Mouse (Mus musculus) limb, embryonic 14.5 days (tissue): ENCODE measurements at regions not wholly inside any gene's neighbourhood (a gene's known extent, or its start where the extent isn't known, plus 50 kb on each side); places are given as distances from the start of the nearest gene placed in this dataset.
A peak's percentile ranks its signal among the peaks of the same experiment; 100 is the strongest.

Source experiments
- ATAC-seq: fragments of 200-750 bp; cut with Nextera tagmentation; 2 replicates; pipeline ENCODE4 v1.8.0; 2017; ENCODE audit warnings: low read depth, moderate number of reproducible peaks, moderate TSS enrichment; ENCODE audit not compliant: low FRiP score
- DNase-seq: peaks from one replicate; pipeline ENCODE4 v3.0.0-alpha.2; 2015; ENCODE audit warnings: low spot score
- H3K27ac ChIP-seq: fragments of 300-500 bp; sonication (generic); replicated peaks from 2 replicates; pipeline ENCODE4 v1.5.1; 2014; ENCODE audit warnings: low read depth, mild to moderate bottlenecking, low read length, moderate library complexity, mixed read lengths
- H3K27me3 ChIP-seq: fragments of 300-500 bp; sonication (generic); 2 replicates; pipeline ENCODE4 v1.6.1; 2014; ENCODE audit warnings: low read length, mixed read lengths; ENCODE audit not compliant: control insufficient read depth, insufficient read depth
- H3K36me3 ChIP-seq: fragments of 300-500 bp; sonication (generic); 2 replicates; pipeline ENCODE4 v1.6.1; 2014; ENCODE audit warnings: mild to moderate bottlenecking, low read length, moderate library complexity, mixed read lengths; ENCODE audit not compliant: control insufficient read depth, insufficient read depth
- H3K4me1 ChIP-seq: fragments of 300-500 bp; sonication (generic); 2 replicates; pipeline ENCODE4 v1.6.1; 2014; ENCODE audit warnings: antibody characterized with exemption, low read length, mixed read lengths; ENCODE audit not compliant: control insufficient read depth, insufficient read depth
- H3K4me2 ChIP-seq: fragments of 300-500 bp; sonication (generic); replicated peaks from 2 replicates; pipeline ENCODE4 v1.6.1; 2014; ENCODE audit warnings: low read depth, mild to moderate bottlenecking, low read length, moderate library complexity; ENCODE audit not compliant: severe bottlenecking
- H3K4me3 ChIP-seq: fragments of 300-500 bp; sonication (generic); replicated peaks from 2 replicates; pipeline ENCODE4 v1.5.1; 2014; ENCODE audit warnings: low read length
- H3K9ac ChIP-seq: fragments of 300-500 bp; sonication (generic); 2 replicates; pipeline ENCODE4 v1.6.1; 2014; ENCODE audit warnings: mild to moderate bottlenecking, low read depth, low read length, moderate library complexity; ENCODE audit not compliant: severe bottlenecking
- H3K9me3 ChIP-seq: fragments of 300-500 bp; sonication (generic); 2 replicates; pipeline ENCODE4 v1.6.1; 2016; ENCODE audit warnings: low read length; ENCODE audit not compliant: control insufficient read depth
- POLR2A ChIP-seq: fragments of 200-500 bp; IDR thresholded peaks from 2 replicates; pipeline ENCODE4 v1.8.0; 2012; ENCODE audit warnings: inconsistent platforms, mild to moderate bottlenecking, moderate library complexity, borderline replicate concordance; ENCODE audit not compliant: insufficient read depth, insufficient read length; ENCODE audit errors: extremely low read depth
- WGBS: fragments of 180-500 bp; shearing (Covaris S2); extraction: QIAGEN DNeasy Blood & Tissue Kit; methylation state at CpG from one replicate; pipeline ENCODE4 v1.1.7; 2014; 5-methylcytosine and 5-hydroxymethylcytosine counted together

GRCm38 (mm10) chr1:88969630-88970029 is 100.6 kb upstream of the Sh3bp4 start:
- DNase-seq (no peak), ATAC-seq (no peak)
- no peaks in the 10 kb centered on the region for H3K36me3 ChIP-seq
- no peaks in the 10 kb centered on the region for H3K27me3 ChIP-seq
- no peak overlapping the region for H3K4me3 ChIP-seq
- no peaks in the 10 kb centered on the region for H3K9me3 ChIP-seq
- TF ChIP-seq POLR2A = no peak
- WGBS = 91% methylated on average over 3 of the region's 3 CpGs
- peaks cover 3% of the 10 kb centered on the region; the same call in 1 of the 2 replicates for H3K4me1 ChIP-seq
- no peak overlapping the region for H3K27ac ChIP-seq
- no peak overlapping the region for H3K9ac ChIP-seq
- no peak overlapping the region for H3K4me2 ChIP-seq

- ATAC-seq (no peak), DNase-seq (no peak)
- H3K4me2 ChIP-seq = no peak overlapping the region
- 87% methylated on average over 8 of the region's 8 CpGs for WGBS
- H3K4me1 ChIP-seq = peaks cover 3% of the 10 kb centered on the region; the same call in 1 of the 2 replicates
- H3K27me3 ChIP-seq = no peaks in the 10 kb centered on the region
- H3K9ac ChIP-seq = no peak overlapping the region
- no peaks in the 10 kb centered on the region for H3K36me3 ChIP-seq
- H3K9me3 ChIP-seq = no peaks in the 10 kb centered on the region
- H3K27ac ChIP-seq = no peak overlapping the region
- TF ChIP-seq POLR2A = no peak
- no peak overlapping the region for H3K4me3 ChIP-seq
These were observed 94.1 kb upstream of the Sh3bp4 start for GRCm38 (mm10) chr1:88976101-88976500.

- Histone ChIP-seq H3K4me1 (0 out of 2 replicates have a peak, but pooled peaks cover 2% of the 10 kb centered on the region), H3K27me3 (no peaks in the 10 kb centered on the region), H3K27ac (no peak overlapping the region), H3K4me3 (no peak overlapping the region), H3K9me3 (no peaks in the 10 kb centered on the region), H3K9ac (no peak overlapping the region), H3K36me3 (no peaks in the 10 kb centered on the region), H3K4me2 (no peak overlapping the region)
- peak; percentile 11 for DNase-seq
- no peak for TF ChIP-seq POLR2A
- ATAC-seq = no peak
These were observed 82.1 kb upstream of the Sh3bp4 start for GRCm38 (mm10) chr1:88988011-88988695.

- DNase-seq (peak; percentile 67), ATAC-seq (peak; percentile 71)
- H3K27ac ChIP-seq = no peak overlapping the region; the same call in 1 of the 2 replicates
These were observed 75.5 kb upstream of the Sh3bp4 start for GRCm38 (mm10) chr1:88994588-88995331.

GRCm38 (mm10) chr1:88995945-88996344 is 74.3 kb upstream of the Sh3bp4 start:
- no peak for DNase-seq

More at GRCm38 (mm10) chr1:88994588-88995331, 75.5 kb upstream of the Sh3bp4 start:
- Histone ChIP-seq H3K27me3 (no peaks in the 10 kb centered on the region), H3K4me1 (peaks cover 27% of the 10 kb centered on the region), H3K9ac (no peak overlapping the region), H3K9me3 (no peaks in the 10 kb centered on the region), H3K36me3 (no peaks in the 10 kb centered on the region), H3K4me3 (no peak overlapping the region), H3K4me2 (0 out of 2 replicates have a peak overlapping the region, but pooled peaks have one; percentile 0)
- 36% methylated on average over 12 of the region's 12 CpGs for WGBS
- TF ChIP-seq POLR2A = no peak

More at GRCm38 (mm10) chr1:88995945-88996344, 74.3 kb upstream of the Sh3bp4 start:
- 14% methylated on average over 8 of the region's 8 CpGs for WGBS
- no peak for TF ChIP-seq POLR2A
- H3K4me2 ChIP-seq = no peak overlapping the region
- peaks cover 27% of the 10 kb centered on the region for H3K4me1 ChIP-seq
- H3K27me3 ChIP-seq = no peaks in the 10 kb centered on the region
- no peaks in the 10 kb centered on the region for H3K36me3 ChIP-seq
- no peak for ATAC-seq
- H3K4me3 ChIP-seq = no peak overlapping the region
- no peak overlapping the region for H3K27ac ChIP-seq
- no peaks in the 10 kb centered on the region for H3K9me3 ChIP-seq
- H3K9ac ChIP-seq = no peak overlapping the region
